Mouse (Mus musculus) NIH3T3 (cell line): Measurements from ENCODE around the gene Nudc.

ENCODE experiments used
- DNase-seq: peaks from one replicate; pipeline ENCODE4 v3.0.0-alpha.2; 2012; ENCODE audit warnings: low read depth

Nudc gene

GRCm38 (mm10) chr4:133489489-133490245 lies 56.1 kb downstream of the Nudc start:
- DNase-seq = no peak

GRCm38 (mm10) chr4:133488619-133489392 lies 57.0 kb downstream of the Nudc start:
- DNase-seq = no peak

- DNase-seq = no peak
Observed at GRCm38 (mm10) chr4:133486673-133487357, 59.0 kb downstream of the Nudc start.

- DNase-seq = peak; percentile 56
Observed at GRCm38 (mm10) chr4:133485691-133486425, 59.9 kb downstream of the Nudc start.

GRCm38 (mm10) chr4:133484266-133485025 lies 61.4 kb downstream of the Nudc start:
- peak; percentile 51 for DNase-seq
